Mouse (Mus musculus) small intestine, adult 2 months (tissue): ENCODE measurements around the gene Gtf2e1. TPM values are rescaled to one million over a fixed set of nuclear protein-coding genes. Genes with fewer than 3 reads are reported as not detected.

Source experiments
- H3K27ac ChIP-seq: fragments of 200-500 bp; 2 replicates; pipeline ENCODE4 v1.5.1; 2012; ENCODE audit warnings: low read depth, low read length, control low read depth, inconsistent platforms; ENCODE audit not compliant: insufficient read depth
- H3K27me3 ChIP-seq: fragments of 200-500 bp; 2 replicates; pipeline ENCODE4 v1.6.1; 2012; ENCODE audit warnings: mild to moderate bottlenecking, moderate library complexity, low read length, inconsistent platforms; ENCODE audit not compliant: control insufficient read depth, insufficient read depth
- H3K36me3 ChIP-seq: fragments of 200-500 bp; 2 replicates; pipeline ENCODE4 v1.6.1; 2012; ENCODE audit warnings: mild to moderate bottlenecking, low read length, control low read depth, inconsistent platforms; ENCODE audit not compliant: control insufficient read depth, insufficient read depth
- H3K4me1 ChIP-seq: fragments of 200-500 bp; 2 replicates; pipeline ENCODE4 v1.6.1; 2012; ENCODE audit warnings: low read length, inconsistent platforms, mixed read lengths; ENCODE audit not compliant: control insufficient read depth, insufficient read depth, insufficient read length
- H3K4me3 ChIP-seq: fragments of 200-500 bp; 2 replicates; pipeline ENCODE4 v1.5.1; 2012; ENCODE audit warnings: low read depth, mild to moderate bottlenecking, control low read depth, inconsistent platforms, low read length, moderate library complexity
- CTCF ChIP-seq: fragments of 200-500 bp; IDR thresholded peaks from 2 replicates; pipeline ENCODE4 v1.5.1; 2012; ENCODE audit warnings: low read depth, mild to moderate bottlenecking, control low read depth, inconsistent platforms, low read length, moderate library complexity, mixed read lengths; ENCODE audit not compliant: insufficient replicate concordance, insufficient read length; ENCODE audit errors: extremely low read depth
- POLR2A ChIP-seq: fragments of 200-500 bp; IDR thresholded peaks from 2 replicates; pipeline ENCODE4 v1.6.1; 2012; ENCODE audit warnings: low read depth, mild to moderate bottlenecking, control low read depth, inconsistent platforms, low read length, moderate library complexity
- WGBS: fragments of 180-500 bp; shearing (Covaris S2); methylation state at CpG from one replicate; pipeline ENCODE4 v1.1.7; 2018; 5-methylcytosine and 5-hydroxymethylcytosine counted together
- polyA plus RNA-seq: library from polyadenylated mRNA; depleted of rRNA; stranded (reverse); fragments of >200 nt; gene quantifications from 2 replicates; pipeline ENCODE4 v1.2.3, GENCODE M21; 2012; rRNA removed

The Gtf2e1 gene
- 0.93 and 1.6 TPM in 2 replicates for polyA plus RNA-seq

- Histone ChIP-seq H3K4me1 (peaks cover 3% of the 10 kb centered on the region), H3K27ac (peak within 1 kb of the TSS; percentile 78), H3K36me3 (peaks cover 13% of the 10 kb centered on the region), H3K4me3 (peak within 1 kb of the TSS; percentile 77), H3K27me3 (no peaks in the 10 kb centered on the region)
- 1% methylated on average over 41 of the region's 41 CpGs for WGBS
- no peak for TF ChIP-seq CTCF
- TF ChIP-seq POLR2A: no peak
Observed at GRCm38 (mm10) chr16:37539611-37540580, at the start of gene Gtf2e1, which contains the start of gene Rabl3. Gene Gtf2e1, minus strand, starts transcription at chr16:37539789. Gene Rabl3, plus strand, starts transcription at chr16:37539885.

- no peaks in the 10 kb centered on the region for H3K36me3 ChIP-seq
- 77% methylated on average over 8 of the region's 8 CpGs for WGBS
- H3K4me1 ChIP-seq: peaks cover 18% of the 10 kb centered on the region; the same call in 1 of the 2 replicates
- no peak overlapping the region for H3K27ac ChIP-seq
- TF ChIP-seq POLR2A (no peak), CTCF (no peak)
- no peak overlapping the region for H3K4me3 ChIP-seq
- H3K27me3 ChIP-seq: no peaks in the 10 kb centered on the region
Observed at GRCm38 (mm10) chr16:37585129-37585563, 45.6 kb upstream of the Gtf2e1 start.

- TF ChIP-seq POLR2A (no peak), CTCF (no peak)
- Histone ChIP-seq H3K36me3 (no peaks in the 10 kb centered on the region), H3K4me3 (peak overlapping the region; percentile 52), H3K27me3 (no peaks in the 10 kb centered on the region), H3K4me1 (peaks cover 11% of the 10 kb centered on the region; the same call in 1 of the 2 replicates), H3K27ac (peak overlapping the region; percentile 95)
- 5% methylated on average over 25 of the region's 25 CpGs for WGBS
Observed at GRCm38 (mm10) chr16:37584218-37585035, 44.8 kb upstream of the Gtf2e1 start.

GRCm38 (mm10) chr16:37583801-37584200 lies 44.2 kb upstream of the Gtf2e1 start:
- Histone ChIP-seq H3K36me3 (no peaks in the 10 kb centered on the region), H3K27ac (peak overlapping the region; percentile 95), H3K4me1 (peaks cover 11% of the 10 kb centered on the region; the same call in 1 of the 2 replicates), H3K4me3 (peak overlapping the region; percentile 52; the same call in 1 of the 2 replicates), H3K27me3 (no peaks in the 10 kb centered on the region)
- 33% methylated on average over 6 of the region's 6 CpGs for WGBS
- TF ChIP-seq POLR2A: no peak
- TF ChIP-seq CTCF: no peak

GRCm38 (mm10) chr16:37583306-37583705 lies 43.7 kb upstream of the Gtf2e1 start:
- Histone ChIP-seq H3K4me3 (no peak overlapping the region), H3K4me1 (peaks cover 11% of the 10 kb centered on the region; the same call in 1 of the 2 replicates), H3K36me3 (no peaks in the 10 kb centered on the region), H3K27me3 (no peaks in the 10 kb centered on the region), H3K27ac (peak overlapping the region; percentile 95)
- TF ChIP-seq POLR2A (no peak), CTCF (no peak)
- 47% methylated on average over 3 of the region's 3 CpGs for WGBS

GRCm38 (mm10) chr16:37581901-37582300 lies 42.3 kb upstream of the Gtf2e1 start:
- no peak for TF ChIP-seq CTCF
- no peak for TF ChIP-seq POLR2A

More at GRCm38 (mm10) chr16:37581901-37582300, 42.3 kb upstream of the Gtf2e1 start:
- Histone ChIP-seq H3K4me1 (peaks cover 11% of the 10 kb centered on the region; the same call in 1 of the 2 replicates), H3K4me3 (no peak overlapping the region), H3K27me3 (no peaks in the 10 kb centered on the region), H3K27ac (no peak overlapping the region), H3K36me3 (no peaks in the 10 kb centered on the region)
- 79% methylated on average over 3 of the region's 3 CpGs for WGBS
